Mouse (Mus musculus) heart, adult 2 months (tissue): ENCODE results near the gene Ddit4. TPM values are rescaled to one million over a fixed set of nuclear protein-coding genes. Genes with fewer than 3 reads are reported as not detected.

Experiments used
- DNase-seq, 2 experiments: peaks; one replicate each; pipeline ENCODE4 v3.0.0; 2021
- H3K27ac ChIP-seq: fragments of 200-600 bp; 2 replicates; pipeline ENCODE4 v1.8.1; 2022
- H3K27me3 ChIP-seq: fragments of 200-500 bp; 2 replicates; pipeline ENCODE4 v1.6.1; 2012; ENCODE audit warnings: mild to moderate bottlenecking, low read length, inconsistent platforms, mixed read lengths; ENCODE audit not compliant: control insufficient read depth, insufficient read depth
- H3K36me3 ChIP-seq: fragments of 200-500 bp; 2 replicates; pipeline ENCODE4 v1.6.1; 2012; ENCODE audit warnings: low read length, inconsistent platforms; ENCODE audit not compliant: control insufficient read depth, insufficient read depth
- H3K4me1 ChIP-seq: fragments of 200-500 bp; 2 replicates; pipeline ENCODE4 v1.6.1; 2011; ENCODE audit warnings: low read length; ENCODE audit not compliant: control insufficient read depth, insufficient read depth
- H3K4me3 ChIP-seq: fragments of 200-600 bp; 2 replicates; pipeline ENCODE4 v1.8.1; 2022
- H3K79me2 ChIP-seq: fragments of 200-500 bp; replicated peaks from 2 replicates; pipeline ENCODE4 v1.6.1; 2012; ENCODE audit warnings: mild to moderate bottlenecking, inconsistent platforms, low read length, moderate library complexity, mixed read lengths; ENCODE audit not compliant: control insufficient read depth, insufficient read depth
- H3K9ac ChIP-seq: fragments of 200-500 bp; 2 replicates; pipeline ENCODE4 v1.6.1; 2012; ENCODE audit warnings: low read depth, mild to moderate bottlenecking, control low read depth, inconsistent platforms, low read length, mixed read lengths
- CTCF ChIP-seq: fragments of 200-600 bp; IDR thresholded peaks from 2 replicates; pipeline ENCODE4 v1.8.1; 2022; ENCODE audit warnings: antibody characterized with exemption, mild to moderate bottlenecking, moderate library complexity
- EP300 ChIP-seq: fragments of 200-500 bp; IDR thresholded peaks from 2 replicates; pipeline ENCODE4 v1.6.1; 2011; ENCODE audit warnings: low read depth, low read length, control low read depth; ENCODE audit not compliant: insufficient read depth
- POLR2A ChIP-seq: fragments of 200-500 bp; IDR thresholded peaks from 2 replicates; pipeline ENCODE4 v1.6.1; 2011; ENCODE audit warnings: mild to moderate bottlenecking, low read depth, low read length, control low read depth; ENCODE audit not compliant: insufficient read depth
- WGBS: fragments of 180-500 bp; shearing (Covaris S2); methylation state at CpG from one replicate; pipeline ENCODE4 v1.1.7; 2018; 5-methylcytosine and 5-hydroxymethylcytosine counted together
- intact Hi-C: fragments of 180-260 bp; cut with DNase I; formaldehyde crosslinking; loops from one replicate; pipeline ENCODE4 v1.15.1; 2025
- polyA plus RNA-seq: library from polyadenylated mRNA; depleted of rRNA; stranded (reverse); fragments of >200 nt; gene quantifications from 2 replicates; pipeline ENCODE4 v1.2.3, GENCODE M21; 2012
- total RNA-seq, 2 experiments: library from RNA; stranded (reverse); gene quantifications; 2 replicates each; pipeline ENCODE4 v1.2.3; 2021

The Ddit4 gene
- total and polyA plus RNA-seq, 3 experiments = 55.5 to 219 (median 70.7) TPM

DNA sequence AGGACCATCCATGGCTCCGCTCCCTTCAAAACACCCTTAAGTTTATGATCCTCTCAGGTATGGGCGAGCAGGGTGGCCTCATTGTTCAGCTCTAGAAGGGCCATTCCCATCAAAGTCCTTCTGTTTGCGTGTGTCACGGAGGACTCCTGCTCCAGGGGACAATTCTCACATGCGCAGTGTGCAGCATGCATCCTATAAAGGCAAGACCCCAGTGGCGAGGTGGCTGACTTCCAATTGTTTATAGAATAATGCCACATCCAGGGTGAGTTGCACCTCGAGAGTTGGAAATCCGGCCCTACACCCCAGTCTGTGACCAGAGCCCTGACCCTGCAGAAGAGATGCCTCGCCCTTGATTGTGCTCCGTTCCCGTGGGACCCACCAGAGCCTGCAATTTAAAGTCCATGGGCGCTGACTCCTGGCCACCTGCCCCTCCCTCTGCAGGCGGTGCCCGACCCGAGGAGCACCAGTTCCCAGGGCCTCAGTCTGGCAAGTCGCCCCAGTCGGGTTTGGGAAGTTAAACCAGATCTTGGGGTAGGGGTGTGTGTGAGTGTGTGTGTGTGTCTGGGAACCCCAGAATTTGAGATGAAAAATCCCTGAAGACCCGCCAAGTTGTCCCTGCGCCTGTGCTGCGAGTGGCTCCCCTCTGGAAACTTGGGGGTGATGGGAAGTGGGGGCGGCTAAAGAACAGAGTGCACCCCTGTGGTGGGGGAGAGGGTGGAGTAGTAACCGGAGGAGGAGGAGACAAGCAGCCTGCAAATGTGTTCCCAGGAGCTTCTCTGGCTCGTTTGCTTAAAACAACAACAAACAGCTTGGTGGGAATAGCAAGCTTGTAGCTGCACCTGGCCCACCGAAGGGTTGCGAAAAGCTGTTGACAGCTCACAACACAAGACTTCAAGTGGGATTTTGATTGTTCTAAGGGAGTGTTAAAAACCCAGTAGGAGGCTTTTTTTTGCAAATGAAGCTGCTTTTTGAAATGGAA is 5.8 kb upstream of the Ddit4 start:
- H3K79me2 ChIP-seq = no peaks in the 10 kb centered on the region
- peaks cover 13% of the 10 kb centered on the region for H3K4me1 ChIP-seq
- 43% methylated on average over 25 of the region's 25 CpGs for WGBS
- H3K27me3 ChIP-seq = no peaks in the 10 kb centered on the region
- peak overlapping the region; percentile 83 for H3K27ac ChIP-seq
- H3K4me3 ChIP-seq = no peak overlapping the region
- peaks cover 2% of the 10 kb centered on the region; the same call in 1 of the 2 replicates for H3K36me3 ChIP-seq
- intact Hi-C loops = loop anchor here (1.0 kb wide), 1 partner anchor 17 kb away; no protein-coding TSS in a partner anchor
- TF ChIP-seq POLR2A (peak; percentile 66), CTCF (no peak), EP300 (0 out of 2 replicates have a peak, but pooled peaks have one; percentile 70)
- no peak overlapping the region for H3K9ac ChIP-seq
- DNase-seq = peak; percentile 80 to 83

DNA sequence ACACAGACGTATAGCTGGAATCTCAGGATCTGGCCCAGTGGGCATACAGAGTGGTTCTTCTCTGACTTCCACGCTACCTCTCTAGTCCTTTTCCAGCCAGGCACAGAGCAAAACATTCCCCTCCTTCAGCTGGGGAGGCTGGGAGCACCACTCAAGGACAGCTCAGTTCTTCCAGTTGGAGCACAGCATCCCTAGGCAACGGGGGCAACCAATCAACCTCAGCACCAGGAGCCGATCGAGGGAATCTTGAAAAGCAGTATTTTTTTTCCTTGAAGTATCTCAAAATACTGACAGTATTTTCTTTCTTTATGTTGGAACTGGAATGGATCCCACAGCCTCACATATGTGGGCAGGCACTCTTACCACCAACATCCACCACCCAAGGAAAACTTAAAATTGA is 5.0 kb upstream of the Ddit4 start:
- TF ChIP-seq CTCF (no peak), POLR2A (no peak), EP300 (no peak)
- H3K27me3 ChIP-seq = no peaks in the 10 kb centered on the region
- peak overlapping the region; percentile 83 for H3K27ac ChIP-seq
- no peak for DNase-seq
- 90% methylated on average over 5 of the region's 5 CpGs for WGBS
- peaks cover 2% of the 10 kb centered on the region; the same call in 1 of the 2 replicates for H3K36me3 ChIP-seq
- no peak overlapping the region for H3K9ac ChIP-seq
- H3K79me2 ChIP-seq = no peaks in the 10 kb centered on the region
- no peak overlapping the region for H3K4me3 ChIP-seq
- H3K4me1 ChIP-seq = peaks cover 13% of the 10 kb centered on the region
- intact Hi-C loops = loop anchor here (1.0 kb wide), 1 partner anchor 18 kb away; no protein-coding TSS in a partner anchor

- no peak for TF ChIP-seq EP300
- no peak for TF ChIP-seq CTCF
- TF ChIP-seq POLR2A = no peak
- Histone ChIP-seq H3K79me2 (peaks cover 3% of the 10 kb centered on the region; the same call in 1 of the 2 replicates), H3K4me1 (peaks cover 14% of the 10 kb centered on the region), H3K27ac (peak overlapping the region; percentile 97), H3K4me3 (no peak overlapping the region), H3K9ac (no peak overlapping the region), H3K36me3 (peaks cover 11% of the 10 kb centered on the region), H3K27me3 (no peaks in the 10 kb centered on the region)
- 40% methylated on average over 7 of the region's 7 CpGs for WGBS
- peak in 1 of 2 experiments; percentile 38 for DNase-seq
- intact Hi-C loops = loop anchor here (5.0 kb wide), 1 partner anchor 39 kb away; no protein-coding TSS in a partner anchor
Observed at GRCm38 (mm10) chr10:59953564-59954039, 2.0 kb upstream of the Ddit4 start.

DNA sequence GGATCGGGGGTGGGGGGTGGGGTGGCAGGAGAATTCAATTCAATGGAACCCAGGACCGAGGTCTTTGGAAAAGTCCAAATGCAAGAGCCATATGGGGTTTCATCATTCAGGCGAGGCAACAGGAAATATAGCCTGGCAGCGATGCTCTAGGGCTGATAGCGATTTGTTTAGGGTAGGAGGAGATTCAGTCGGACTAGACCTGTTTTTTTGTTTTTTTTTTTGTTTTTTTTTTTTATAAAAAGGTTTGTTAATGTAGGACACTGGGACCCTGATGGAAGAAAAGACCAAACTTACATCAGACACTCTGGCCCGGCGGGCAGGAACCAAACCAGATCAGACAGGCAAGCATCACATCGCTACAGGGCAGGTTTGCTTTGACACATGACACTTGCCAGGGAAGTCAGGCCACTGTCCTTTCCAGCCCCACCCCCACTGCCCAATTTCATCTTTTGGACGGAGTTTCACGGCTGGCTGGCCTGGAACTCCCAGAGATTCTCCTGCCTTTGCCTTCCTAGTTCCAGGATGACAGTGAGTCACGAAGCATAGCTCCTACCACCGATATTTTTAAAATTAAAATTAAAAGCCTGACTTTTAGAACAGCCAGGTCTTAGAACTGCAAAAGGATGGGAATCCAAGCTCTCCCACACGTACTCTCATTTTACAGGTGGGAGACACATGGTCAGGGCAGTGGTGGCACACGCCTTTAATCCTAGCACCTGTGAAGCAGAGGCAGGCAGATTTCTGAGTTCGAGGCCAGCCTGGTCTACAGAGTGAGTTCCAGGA is 1.3 kb upstream of the Ddit4 start:
- peak overlapping the region; percentile 78 for H3K4me3 ChIP-seq
- WGBS = 37% methylated on average over 16 of the region's 16 CpGs
- TF ChIP-seq CTCF (no peak), EP300 (0 out of 2 replicates have a peak, but pooled peaks have one; percentile 18), POLR2A (no peak)
- H3K4me1 ChIP-seq = peaks cover 12% of the 10 kb centered on the region
- H3K27ac ChIP-seq = peak overlapping the region; percentile 97
- H3K9ac ChIP-seq = peak overlapping the region; percentile 45
- H3K27me3 ChIP-seq = no peaks in the 10 kb centered on the region
- H3K79me2 ChIP-seq = peaks cover 3% of the 10 kb centered on the region; the same call in 1 of the 2 replicates
- intact Hi-C loops = loop anchor here (1.0 to 5.0 kb wide), 3 partner anchors 17 to 39 kb away; no protein-coding TSS in a partner anchor
- peak; percentile 51 to 63 for DNase-seq
- H3K36me3 ChIP-seq = peaks cover 9% of the 10 kb centered on the region

DNA sequence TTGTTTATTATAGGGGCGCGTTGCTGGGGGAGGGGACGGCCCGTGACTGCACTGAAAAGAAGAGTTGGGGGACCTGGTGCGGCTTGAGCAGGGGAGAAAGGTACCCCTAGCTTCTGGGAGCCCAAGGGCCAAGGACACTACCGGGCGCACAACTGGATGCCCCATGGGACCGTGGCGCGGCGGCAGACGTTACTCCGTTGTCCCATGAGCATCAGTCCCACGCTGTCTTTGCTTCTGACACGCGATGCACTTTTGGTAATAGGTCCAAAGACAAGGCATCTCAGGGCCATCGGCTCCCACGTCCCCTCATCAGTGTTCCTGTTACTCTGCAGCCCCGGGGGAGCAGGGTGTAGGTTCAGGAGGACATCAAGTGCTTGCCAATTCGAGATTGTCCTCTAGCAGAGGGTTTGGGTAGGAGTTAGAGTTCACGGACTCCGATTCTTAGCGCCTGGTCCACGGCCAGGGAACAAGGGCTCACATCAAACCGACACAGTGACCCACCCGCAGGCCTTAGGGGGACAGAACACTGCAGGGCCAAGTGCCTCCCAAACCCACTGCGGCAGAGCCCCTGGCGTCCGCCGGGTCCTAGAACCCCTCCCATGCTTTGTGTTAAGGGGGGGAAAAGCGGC is 632 bp upstream of the Ddit4 start:
- Histone ChIP-seq H3K27me3 (no peaks in the 10 kb centered on the region), H3K4me1 (peaks cover 15% of the 10 kb centered on the region), H3K4me3 (peak overlapping the region; percentile 78), H3K27ac (peak overlapping the region; percentile 97), H3K79me2 (peaks cover 3% of the 10 kb centered on the region; the same call in 1 of the 2 replicates), H3K9ac (peak overlapping the region; percentile 76), H3K36me3 (peaks cover 9% of the 10 kb centered on the region)
- TF ChIP-seq EP300 = no peak
- peak; percentile 73 for TF ChIP-seq POLR2A
- intact Hi-C loops = loop anchor here (1.0 to 5.0 kb wide), 3 partner anchors 18 to 40 kb away; no protein-coding TSS in a partner anchor
- WGBS = under 1% methylated on average over 31 of the region's 31 CpGs
- DNase-seq = peak; percentile 83 to 85
